Mouse (Mus musculus): ENCODE data around the gene Nln. TPM values are rescaled to one million over a fixed set of nuclear protein-coding genes. Genes with fewer than 3 reads are reported as not detected.

Gene Nln
- polyA plus RNA-seq (2016; fragmentation: Nextera tagmentation; extraction: Ambion mirVana) = 15.9 and 20.1 TPM in 2 replicates

- Histone ChIP-seq H3K9me3 (replicated peaks) (peaks cover 2% of the 10 kb centered on the region; the same call in 1 of the 2 replicates), H3K4me1 (peaks cover 39% of the 10 kb centered on the region), H3K4me3 (peak within 1 kb of the TSS; percentile 88), H3K27ac (replicated peaks) (peak within 1 kb of the TSS; percentile 85), H3K36me3 (peaks cover 6% of the 10 kb centered on the region), H3K27me3 (ENCODE audit: low read depth, poor library complexity, severe bottlenecking) (no peaks in the 10 kb centered on the region)
- WGBS = 0% methylated on average over 29 of the region's 44 CpGs
- DNase-seq (ENCODE audit: low spot score) = peak; percentile 95
These were observed at the start of gene Nln, which contains the start of gene Sgtb for GRCm38 (mm10) chr13:104109288-104109815. TSS of gene Nln (minus strand) at chr13:104109614. TSS of gene Sgtb (plus strand) at chr13:104109741.

GRCm38 (mm10) chr13:104155686-104156085 lies 46.3 kb upstream of the Nln start:
- Histone ChIP-seq H3K9me3 (replicated peaks) (no peaks in the 10 kb centered on the region), H3K27me3 (ENCODE audit: low read depth, poor library complexity, severe bottlenecking) (no peaks in the 10 kb centered on the region), H3K4me3 (no peak overlapping the region), H3K4me1 (no peaks in the 10 kb centered on the region), H3K36me3 (peaks cover 76% of the 10 kb centered on the region), H3K27ac (replicated peaks) (no peak overlapping the region)
- no peak for DNase-seq (ENCODE audit: low spot score)
- WGBS = 93% methylated on average over 1 of the region's 1 CpGs

- peaks cover 76% of the 10 kb centered on the region for H3K36me3 ChIP-seq
- no peaks in the 10 kb centered on the region for H3K9me3 ChIP-seq (replicated peaks)
- 92% methylated on average over 7 of the region's 7 CpGs for WGBS
- H3K27ac ChIP-seq (replicated peaks) = no peak overlapping the region
- H3K4me3 ChIP-seq = no peak overlapping the region
- no peaks in the 10 kb centered on the region for H3K4me1 ChIP-seq
- DNase-seq (ENCODE audit: low spot score) = no peak
- H3K27me3 ChIP-seq (ENCODE audit: low read depth, poor library complexity, severe bottlenecking) = no peaks in the 10 kb centered on the region
These were observed 45.7 kb upstream of the Nln start for GRCm38 (mm10) chr13:104155106-104155505.

DNA sequence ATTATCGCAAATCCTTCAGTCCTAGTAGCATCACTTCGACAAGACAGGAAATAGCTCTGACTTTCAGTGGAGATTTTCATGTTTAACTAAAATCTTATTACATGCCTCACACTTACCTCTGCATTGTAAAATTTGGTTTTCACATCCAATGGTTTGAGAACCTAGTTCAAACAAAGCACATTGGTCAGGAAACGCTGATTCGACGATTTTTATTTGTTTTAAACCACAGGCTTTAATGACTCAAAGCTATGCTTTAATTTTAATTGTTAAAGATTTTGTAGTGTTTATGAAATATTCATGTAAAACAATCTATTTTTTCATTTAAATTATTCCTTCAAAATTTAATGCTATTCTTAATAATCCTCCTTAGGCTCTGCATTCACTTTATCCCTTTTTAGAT lies 44.8 kb upstream of the Nln start:
- Histone ChIP-seq H3K4me3 (no peak overlapping the region), H3K27me3 (ENCODE audit: low read depth, poor library complexity, severe bottlenecking) (no peaks in the 10 kb centered on the region), H3K36me3 (peaks cover 75% of the 10 kb centered on the region), H3K9me3 (replicated peaks) (no peaks in the 10 kb centered on the region), H3K27ac (replicated peaks) (no peak overlapping the region), H3K4me1 (no peaks in the 10 kb centered on the region)
- DNase-seq (ENCODE audit: low spot score) = no peak
- 95% methylated on average over 5 of the region's 5 CpGs for WGBS

DNA sequence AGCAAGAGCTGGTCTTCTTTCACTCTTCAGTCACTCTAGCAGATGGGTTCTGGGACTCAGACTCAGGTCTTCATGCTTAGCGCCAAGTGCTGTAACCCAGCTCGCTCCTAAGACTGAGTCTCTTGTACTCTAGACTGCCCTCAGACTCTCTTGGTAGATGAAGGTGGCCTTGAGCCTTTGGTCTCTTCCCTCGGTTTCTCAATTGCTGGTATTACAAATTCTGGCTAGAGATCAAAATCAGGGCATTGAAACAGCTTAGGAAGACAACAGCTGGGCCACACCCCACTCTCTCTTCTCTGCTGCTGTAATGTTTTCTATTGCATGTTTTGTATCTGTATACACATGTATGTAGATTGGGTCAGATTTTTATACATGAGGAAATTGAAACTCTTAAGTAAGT lies 36.2 kb upstream of the Nln start:
- no peaks in the 10 kb centered on the region for H3K9me3 ChIP-seq (replicated peaks)
- H3K27me3 ChIP-seq (ENCODE audit: low read depth, poor library complexity, severe bottlenecking) = no peaks in the 10 kb centered on the region
- WGBS = 97% methylated on average over 3 of the region's 3 CpGs
- H3K4me3 ChIP-seq = no peak overlapping the region
- H3K27ac ChIP-seq (replicated peaks) = no peak overlapping the region
- H3K4me1 ChIP-seq = no peaks in the 10 kb centered on the region
- no peak for DNase-seq (ENCODE audit: low spot score)
- peaks cover 96% of the 10 kb centered on the region for H3K36me3 ChIP-seq

DNA sequence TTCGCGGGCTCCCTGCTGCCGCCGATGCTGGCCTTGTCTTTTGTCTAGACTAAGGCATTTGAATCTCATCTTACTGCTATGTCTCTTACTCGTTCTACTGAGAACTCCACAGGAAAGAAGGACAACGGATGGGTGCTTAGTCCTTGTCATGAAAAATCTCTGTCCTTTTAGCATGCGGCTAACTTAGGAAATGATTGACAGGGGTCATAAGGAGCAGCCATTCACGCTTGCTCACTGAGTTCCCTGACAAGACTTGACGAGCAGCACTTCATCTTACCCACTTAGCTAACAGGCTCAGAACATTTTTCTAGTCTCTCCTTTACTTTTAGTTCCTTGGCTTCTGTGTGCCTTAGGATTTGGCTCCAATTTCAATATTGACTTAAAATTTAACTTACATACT lies 35.5 kb upstream of the Nln start:
- WGBS = 83% methylated on average over 9 of the region's 9 CpGs
- Histone ChIP-seq H3K4me3 (no peak overlapping the region), H3K27me3 (ENCODE audit: low read depth, poor library complexity, severe bottlenecking) (no peaks in the 10 kb centered on the region), H3K9me3 (replicated peaks) (no peaks in the 10 kb centered on the region), H3K4me1 (no peaks in the 10 kb centered on the region), H3K27ac (replicated peaks) (no peak overlapping the region), H3K36me3 (peaks cover 98% of the 10 kb centered on the region)
- DNase-seq (ENCODE audit: low spot score) = no peak

DNA sequence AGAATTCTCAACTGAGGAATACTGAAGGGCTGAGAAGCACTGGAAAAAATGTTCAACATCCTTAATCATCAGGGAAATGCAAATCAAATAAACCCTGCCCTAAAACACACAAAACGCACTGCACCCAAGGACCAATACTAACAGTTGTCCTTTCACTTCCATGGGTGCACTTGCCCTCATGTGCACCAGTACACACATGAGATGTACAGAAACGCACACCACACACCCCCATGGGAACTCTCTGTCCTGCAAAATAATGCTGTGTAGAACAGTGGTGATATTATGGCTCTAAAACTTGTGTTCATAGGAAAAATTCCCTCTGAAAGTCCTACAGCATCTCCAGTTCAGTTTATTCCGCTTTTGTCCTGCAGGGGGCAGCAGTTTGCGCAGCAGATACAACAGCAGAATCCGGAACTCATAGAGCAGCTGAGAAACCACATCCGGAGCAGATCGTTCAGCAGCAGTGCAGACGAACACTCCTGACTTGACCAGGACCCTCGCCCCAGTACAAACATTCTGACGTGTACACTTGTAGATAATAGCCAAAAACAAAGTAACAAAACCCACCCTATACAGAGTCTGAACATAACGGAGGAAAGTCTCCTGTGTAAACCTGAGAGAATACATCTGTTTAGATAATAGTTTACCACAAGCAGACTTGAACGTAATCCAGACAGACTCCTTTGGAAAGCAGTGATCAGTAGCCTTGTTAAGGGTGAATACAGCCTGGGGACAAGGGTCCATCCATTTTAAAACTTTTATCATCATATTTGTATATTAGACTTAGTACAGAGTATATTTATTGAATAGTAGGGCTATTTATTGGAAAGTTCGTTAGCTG lies 30.2 kb upstream of the Nln start:
- Histone ChIP-seq H3K36me3 (peaks cover 80% of the 10 kb centered on the region), H3K4me1 (no peaks in the 10 kb centered on the region; the same call in 1 of the 2 replicates), H3K4me3 (no peak overlapping the region), H3K9me3 (replicated peaks) (no peaks in the 10 kb centered on the region), H3K27ac (replicated peaks) (no peak overlapping the region), H3K27me3 (ENCODE audit: low read depth, poor library complexity, severe bottlenecking) (no peaks in the 10 kb centered on the region)
- DNase-seq (ENCODE audit: low spot score) = peak; percentile 66
- 51% methylated on average over 13 of the region's 13 CpGs for WGBS

GRCm38 (mm10) chr13:104134510-104135085 lies 25.2 kb upstream of the Nln start:
- no peaks in the 10 kb centered on the region for H3K9me3 ChIP-seq (replicated peaks)
- no peak overlapping the region for H3K27ac ChIP-seq (replicated peaks)
- no peak overlapping the region for H3K4me3 ChIP-seq
- WGBS = 85% methylated on average over 4 of the region's 4 CpGs
- DNase-seq (ENCODE audit: low spot score) = no peak
- H3K4me1 ChIP-seq = no peaks in the 10 kb centered on the region; the same call in 1 of the 2 replicates
- peaks cover 48% of the 10 kb centered on the region for H3K36me3 ChIP-seq
- no peaks in the 10 kb centered on the region for H3K27me3 ChIP-seq (ENCODE audit: low read depth, poor library complexity, severe bottlenecking)

DNA sequence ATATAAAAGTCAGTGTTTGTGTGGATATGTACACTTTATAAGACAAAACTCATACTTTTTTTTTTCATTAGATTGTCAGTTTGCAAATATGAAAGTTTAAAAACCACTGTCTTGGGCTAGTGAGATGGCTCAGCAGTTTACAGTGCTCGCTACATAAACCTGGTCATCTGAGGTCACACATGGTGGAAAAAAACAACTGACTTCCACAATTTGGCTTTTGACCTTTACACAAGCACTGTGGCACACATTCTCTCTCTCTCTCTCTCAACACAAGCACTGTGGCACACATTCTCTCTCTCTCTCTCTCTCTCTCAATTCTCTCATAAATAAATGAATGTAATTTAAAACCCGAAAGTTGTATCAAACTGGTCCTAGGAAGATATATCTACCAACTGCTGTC lies 23.1 kb upstream of the Nln start:
- 93% methylated on average over 2 of the region's 2 CpGs for WGBS
- H3K4me3 ChIP-seq = no peak overlapping the region
- no peaks in the 10 kb centered on the region for H3K9me3 ChIP-seq (replicated peaks)
- no peak overlapping the region for H3K27ac ChIP-seq (replicated peaks)
- peaks cover 43% of the 10 kb centered on the region for H3K36me3 ChIP-seq
- DNase-seq (ENCODE audit: low spot score) = no peak
- no peaks in the 10 kb centered on the region for H3K27me3 ChIP-seq (ENCODE audit: low read depth, poor library complexity, severe bottlenecking)
- H3K4me1 ChIP-seq = no peaks in the 10 kb centered on the region; the same call in 1 of the 2 replicates

- Histone ChIP-seq H3K36me3 (peaks cover 38% of the 10 kb centered on the region), H3K4me3 (no peak overlapping the region), H3K4me1 (peaks cover 6% of the 10 kb centered on the region; the same call in 1 of the 2 replicates), H3K27me3 (ENCODE audit: low read depth, poor library complexity, severe bottlenecking) (no peaks in the 10 kb centered on the region), H3K27ac (replicated peaks) (no peak overlapping the region), H3K9me3 (replicated peaks) (no peaks in the 10 kb centered on the region)
- no peak for DNase-seq (ENCODE audit: low spot score)
- WGBS = 96% methylated on average over 20 of the region's 20 CpGs
These were observed 14.4 kb upstream of the Nln start for GRCm38 (mm10) chr13:104123662-104124381.

DNA sequence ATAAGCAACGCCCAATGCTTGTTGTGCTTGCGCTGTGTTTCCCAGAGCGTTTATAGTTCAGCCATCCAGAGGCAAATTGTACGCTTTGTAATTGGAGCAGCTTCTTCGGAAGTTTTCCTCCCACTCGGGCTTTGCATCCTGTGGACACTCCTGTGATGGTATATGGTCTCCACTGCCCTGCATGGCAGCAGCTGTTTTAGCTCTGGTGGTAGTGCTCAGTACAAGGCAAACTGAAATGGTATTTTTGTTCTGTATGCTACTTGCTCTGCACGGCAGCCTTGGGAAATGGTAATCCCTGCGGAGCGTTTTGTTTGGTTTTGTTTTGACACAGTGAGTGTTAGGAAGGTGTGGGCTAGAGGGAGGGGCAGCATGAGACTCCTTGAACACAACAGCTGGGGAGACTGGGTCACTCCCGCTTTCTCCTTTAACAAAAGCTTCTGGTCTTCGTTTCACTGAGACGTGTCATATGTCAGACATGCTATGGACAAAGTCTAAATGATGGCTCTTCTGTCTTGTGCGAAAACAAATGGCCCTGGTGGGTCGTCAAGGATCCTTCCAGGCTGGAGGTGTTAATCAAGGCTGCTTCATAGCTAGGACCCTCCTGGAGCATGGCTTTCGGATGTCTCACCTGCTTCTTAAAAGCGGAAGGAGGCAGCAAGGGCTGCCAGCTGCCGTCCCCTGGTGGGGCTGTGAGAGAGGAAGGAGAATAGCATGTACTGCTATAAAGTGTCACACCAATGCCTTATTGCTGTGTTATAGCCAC lies 12.8 kb upstream of the Nln start:
- WGBS = 78% methylated on average over 17 of the region's 17 CpGs
- DNase-seq (ENCODE audit: low spot score) = no peak
- H3K27me3 ChIP-seq (ENCODE audit: low read depth, poor library complexity, severe bottlenecking) = no peaks in the 10 kb centered on the region
- no peak overlapping the region for H3K27ac ChIP-seq (replicated peaks)
- peaks cover 6% of the 10 kb centered on the region; the same call in 1 of the 2 replicates for H3K4me1 ChIP-seq
- H3K36me3 ChIP-seq = peaks cover 50% of the 10 kb centered on the region
- H3K9me3 ChIP-seq (replicated peaks) = no peaks in the 10 kb centered on the region
- no peak overlapping the region for H3K4me3 ChIP-seq

GRCm38 (mm10) chr13:104114827-104115226 lies 5.4 kb upstream of the Nln start:
- no peak for DNase-seq (ENCODE audit: low spot score)

More at GRCm38 (mm10) chr13:104114827-104115226, 5.4 kb upstream of the Nln start:
- no peak overlapping the region for H3K27ac ChIP-seq (replicated peaks)
- no peak overlapping the region for H3K4me3 ChIP-seq
- peaks cover 26% of the 10 kb centered on the region for H3K4me1 ChIP-seq
- no peaks in the 10 kb centered on the region for H3K27me3 ChIP-seq (ENCODE audit: low read depth, poor library complexity, severe bottlenecking)
- 93% methylated on average over 2 of the region's 2 CpGs for WGBS
- H3K9me3 ChIP-seq (replicated peaks) = no peaks in the 10 kb centered on the region
- H3K36me3 ChIP-seq = peaks cover 45% of the 10 kb centered on the region
